ENCODE assay signal across 11 mouse cellular contexts in the genomic region with DNA sequence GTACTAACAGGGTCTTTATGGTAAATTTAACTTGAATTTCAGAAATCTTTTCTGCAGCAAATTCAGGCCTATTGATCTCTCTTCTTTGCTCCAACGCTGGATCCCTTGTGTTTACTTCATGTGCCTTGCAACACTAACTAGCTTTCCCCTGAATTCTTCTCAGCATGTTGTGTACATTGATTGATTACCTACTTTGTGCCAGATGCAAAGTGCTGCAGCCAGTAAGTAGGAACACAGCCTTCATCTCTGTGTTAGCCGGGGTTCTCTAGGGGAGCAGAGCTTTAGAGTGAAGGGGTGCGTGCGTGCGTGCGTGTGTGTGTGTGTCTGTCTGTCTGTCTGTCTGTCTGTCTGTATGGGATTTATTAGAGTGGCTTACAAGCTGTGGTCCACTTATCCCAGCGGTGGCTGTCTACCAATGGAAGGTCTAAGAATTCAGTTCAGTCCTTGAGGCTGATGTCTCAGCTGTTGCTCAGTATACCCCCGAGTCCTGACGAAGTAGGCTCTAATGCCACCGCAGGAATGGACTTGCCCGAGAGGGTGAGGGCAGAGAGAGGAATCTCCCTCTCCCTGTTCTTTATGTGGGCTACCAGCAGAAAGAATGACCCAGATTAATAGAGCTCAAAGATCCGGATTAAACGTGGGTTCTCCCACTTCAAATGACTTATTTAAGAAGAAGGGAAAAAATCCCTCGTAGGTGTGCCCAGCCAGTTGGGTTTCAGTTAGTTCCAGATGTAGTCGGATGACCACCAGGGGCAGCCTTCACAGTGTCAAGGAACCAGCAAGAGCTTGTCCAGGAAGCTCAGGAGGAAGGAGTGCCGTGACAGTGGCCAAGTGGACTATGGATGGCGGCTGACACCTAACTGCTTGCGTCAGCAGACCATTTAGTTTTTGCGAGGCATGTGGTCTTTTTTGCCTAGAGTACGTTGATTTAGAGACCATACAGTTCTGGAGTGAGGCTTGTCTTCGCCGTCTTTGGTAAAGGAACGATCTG. TPM values are rescaled to one million over a fixed set of nuclear protein-coding genes. Genes with fewer than 3 reads are reported as not detected.
DNase-seq lines count a peak whose midpoint lies in the region; ATAC-seq and TF ChIP-seq lines count a peak whose summit lies in the region.
"Had no signal": no experiment of that assay in that cellular context is flagged by ENCODE, and none has a peak within 500 bp of the region (broad histone marks: within the 10 kb centered on the region; RNA-seq: fewer than 3 reads in every experiment).

No protein-coding gene starts in this region.

- H3K4me3 ChIP-seq in liver, postnatal 0 days (ENCODE audit: low read depth, low read length) = no peak overlapping the region
- H3K4me3 ChIP-seq in hindbrain, embryonic 14.5 days (replicated peaks; ENCODE audit: low read length) = no peak overlapping the region
- H3K4me3 ChIP-seq in neural tube, embryonic 14.5 days (ENCODE audit: low read depth, low read length) = no peak overlapping the region
- H3K4me3 ChIP-seq: embryonic facial prominence, embryonic 13.5 days; stomach, embryonic 15.5 days had no signal

- WGBS in liver, postnatal 0 days (ENCODE audit: insufficient replicate concordance) = 87% methylated on average over 23 of the region's 23 CpGs
- WGBS in hindbrain, embryonic 14.5 days = 69% methylated on average over 23 of the region's 23 CpGs
- 62% methylated on average over 23 of the region's 23 CpGs for WGBS in neural tube, embryonic 14.5 days

- peaks cover 4% of the 10 kb centered on the region; the same call in 1 of the 2 replicates for H3K4me1 ChIP-seq in liver, postnatal 0 days (ENCODE audit: insufficient read depth)
- H3K4me1 ChIP-seq in hindbrain, embryonic 14.5 days (replicated peaks; ENCODE audit: control insufficient read depth, insufficient read depth, low read length) = peaks cover 9% of the 10 kb centered on the region; the same call in 1 of the 2 replicates
- no peaks in the 10 kb centered on the region for H3K4me1 ChIP-seq in neural tube, embryonic 14.5 days (ENCODE audit: control insufficient read depth, insufficient read depth, low read length)
- H3K4me1 ChIP-seq: embryonic facial prominence, embryonic 13.5 days; stomach, embryonic 15.5 days had no signal

- no peak overlapping the region for H3K9ac ChIP-seq in liver, postnatal 0 days (replicated peaks)
- no peak overlapping the region for H3K9ac ChIP-seq in hindbrain, embryonic 14.5 days
- no peak overlapping the region for H3K9ac ChIP-seq in neural tube, embryonic 14.5 days (replicated peaks; ENCODE audit: low read depth, low read length)
- H3K9ac ChIP-seq: embryonic facial prominence, embryonic 13.5 days; stomach, embryonic 15.5 days had no signal

- peak; percentile 57 for ATAC-seq in liver, postnatal 0 days
- ATAC-seq in hindbrain, embryonic 14.5 days (ENCODE audit: low FRiP score) = peak; percentile 61; the same call in 1 of the 2 replicates
- ATAC-seq in neural tube, embryonic 14.5 days (ENCODE audit: low read depth) = peak; percentile 59; the same call in 1 of the 2 replicates

- no peak for TF ChIP-seq EP300 in liver, postnatal 0 days (IDR thresholded peaks at IDR 0.05; ENCODE audit: low read depth)

- no peaks in the 10 kb centered on the region for H3K9me3 ChIP-seq in liver, postnatal 0 days (ENCODE audit: low read length)
- H3K9me3 ChIP-seq in hindbrain, embryonic 14.5 days (ENCODE audit: control insufficient read depth, low read length) = no peaks in the 10 kb centered on the region
- H3K9me3 ChIP-seq in neural tube, embryonic 14.5 days (ENCODE audit: control insufficient read depth, low read length) = no peaks in the 10 kb centered on the region
- H3K9me3 ChIP-seq: embryonic facial prominence, embryonic 13.5 days; stomach, embryonic 15.5 days had no signal

- H3K36me3 ChIP-seq in liver, postnatal 0 days (replicated peaks; ENCODE audit: insufficient read depth, low read length) = peaks cover 31% of the 10 kb centered on the region
- peaks cover 81% of the 10 kb centered on the region for H3K36me3 ChIP-seq in hindbrain, embryonic 14.5 days (replicated peaks; ENCODE audit: control insufficient read depth, insufficient read depth)
- H3K36me3 ChIP-seq in neural tube, embryonic 14.5 days (ENCODE audit: control insufficient read depth, insufficient read depth, low read length) = peaks cover 42% of the 10 kb centered on the region

- H3K27me3 ChIP-seq in liver, postnatal 0 days (ENCODE audit: insufficient read depth, low read length) = no peaks in the 10 kb centered on the region
- no peaks in the 10 kb centered on the region for H3K27me3 ChIP-seq in hindbrain, embryonic 14.5 days (ENCODE audit: control insufficient read depth, insufficient read depth, low read length)
- H3K27me3 ChIP-seq in neural tube, embryonic 14.5 days (ENCODE audit: control insufficient read depth, insufficient read depth, low read length) = no peaks in the 10 kb centered on the region
- H3K27me3 ChIP-seq: embryonic facial prominence, embryonic 13.5 days; stomach, embryonic 15.5 days had no signal

- no peak overlapping the region for H3K4me2 ChIP-seq in liver, postnatal 0 days (ENCODE audit: low read depth, low read length)
- H3K4me2 ChIP-seq in hindbrain, embryonic 14.5 days (replicated peaks) = no peak overlapping the region; the same call in 1 of the 2 replicates
- no peak overlapping the region for H3K4me2 ChIP-seq in neural tube, embryonic 14.5 days (ENCODE audit: low read depth, low read length)
- H3K4me2 ChIP-seq: embryonic facial prominence, embryonic 13.5 days; heart, embryonic 11.5 days; stomach, embryonic 15.5 days had no signal

- no peak overlapping the region for H3K27ac ChIP-seq in liver, postnatal 0 days (ENCODE audit: low read depth)
- H3K27ac ChIP-seq in hindbrain, embryonic 14.5 days = peak overlapping the region; percentile 57
- H3K27ac ChIP-seq in neural tube, embryonic 14.5 days (ENCODE audit: low read depth, low read length) = no peak overlapping the region
- H3K27ac ChIP-seq: embryonic facial prominence, embryonic 13.5 days; stomach, embryonic 15.5 days had no signal

- peak; percentile 24 for DNase-seq in embryo, embryonic 10 days (ENCODE audit: low spot score)
- no peak for DNase-seq in embryo, embryonic 9.5 days (ENCODE audit: extremely low spot score)
- DNase-seq in liver, postnatal 0 days = no peak
- no peak for DNase-seq in liver
- peak; percentile 67 for DNase-seq in hindbrain, embryonic 14.5 days (ENCODE audit: low spot score)
- DNase-seq in Muller cell, postnatal 12 days (ENCODE audit: inconsistent ontology term) = no peak
- no peak for DNase-seq in layer of hippocampus, postnatal 25 days (ENCODE audit: extremely low spot score in 1 of 2, low spot score in 1 of 2)

- peak; percentile 33; the same call in 1 of the 2 replicates for TF ChIP-seq CTCF in liver, postnatal 0 days (IDR thresholded peaks at IDR 0.05; ENCODE audit: low read depth)

RNA-seq across cellular contexts. Expression of gene Smarcal1, which starts 27.1 kb away (rescaled TPM):
- 3.0 and 3.5 TPM in 2 replicates for polyA plus RNA-seq in liver, postnatal 0 days (2015; fragmentation: Nextera tagmentation; extraction: Ambion mirVana)
- polyA plus RNA-seq in hindbrain, embryonic 14.5 days (2014; fragmentation: Nextera tagmentation; extraction: Ambion mirVana) = 27.2 and 35.2 TPM in 2 replicates
- polyA plus RNA-seq in neural tube, embryonic 14.5 days (2014; fragmentation: Nextera tagmentation; extraction: Ambion mirVana) = 28.7 and 29.7 TPM in 2 replicates
- total RNA-seq in layer of hippocampus, postnatal 25 days (2021) = 10 to 100 TPM; 60.0 to 63.3 TPM

Comparison
In these comparisons a context has a peak if more than half of its experiments do, and no peak if none do; other contexts are left out.
1. DNase-seq: peak in embryo, embryonic 10 days (single experiment) and hindbrain, embryonic 14.5 days (single experiment); none in embryo, embryonic 9.5 days (single experiment), liver, postnatal 0 days (single experiment), liver (single experiment), Muller cell, postnatal 12 days (single experiment) and layer of hippocampus, postnatal 25 days (0 of 2).
2. Peak in every context shown above with its lines, with median percentiles within 50 percentile points of each other: ATAC-seq.